Mouse (Mus musculus) T-cell, adult 2 months (primary cell): ENCODE results near the gene Klhdc8a.
"Not testable (repeated sequence)": the region's sequence is repeated elsewhere in the genome, so short reads cannot be mapped to it uniquely, and the experiment has no call there.

Experiments
- DNase-seq: peaks from one replicate; pipeline ENCODE4 v3.0.0; 2022; ENCODE audit warnings: low spot score

Gene Klhdc8a

DNA sequence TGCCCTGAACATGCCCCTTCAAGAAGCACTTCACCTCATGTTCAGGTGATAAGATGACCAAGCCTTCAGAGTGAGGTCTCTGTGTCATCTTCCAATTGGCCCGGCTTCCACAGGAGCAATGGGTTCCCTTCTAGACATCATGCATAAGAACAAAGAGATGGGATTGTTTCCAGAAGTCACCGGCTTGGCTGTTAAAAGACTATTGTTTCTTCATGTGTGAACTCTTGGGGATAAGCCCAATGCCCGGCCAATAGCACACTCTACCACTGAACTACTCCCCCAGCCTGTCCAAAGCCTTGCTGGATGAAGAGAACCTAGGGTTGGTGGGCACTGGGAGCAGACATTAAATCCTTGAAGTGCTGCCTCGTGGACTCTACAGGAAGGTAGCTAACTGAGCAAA, 47.1 kb downstream of the Klhdc8a start:
- no peak for DNase-seq

- DNase-seq = no peak
Measured at GRCm38 (mm10) chr1:132346134-132346851, 47.9 kb downstream of the Klhdc8a start.

- no peak for DNase-seq
Measured at GRCm38 (mm10) chr1:132346951-132347350, 48.5 kb downstream of the Klhdc8a start.

DNA sequence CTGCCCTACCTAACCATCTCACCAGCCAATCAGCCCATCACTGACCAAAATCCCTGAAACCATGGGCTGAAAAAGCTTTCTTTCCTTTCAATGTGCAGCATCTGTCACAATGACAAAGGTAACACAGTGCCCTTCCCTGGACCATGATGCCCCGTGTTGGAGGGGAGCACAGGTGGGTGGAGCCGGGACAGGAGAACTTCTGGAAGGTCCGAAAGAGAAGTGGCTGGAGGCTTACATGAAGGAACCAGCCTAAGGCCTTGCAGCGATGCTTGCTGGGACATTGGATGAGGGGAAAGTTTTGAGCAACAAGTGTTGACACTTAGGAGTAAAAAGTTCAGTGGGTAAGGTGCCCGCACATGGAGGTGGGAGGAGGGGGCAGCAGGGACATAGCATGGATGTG, 50.0 kb downstream of the Klhdc8a start:
- no peak for DNase-seq

GRCm38 (mm10) chr1:132349049-132349448, 50.6 kb downstream of the Klhdc8a start:
- DNase-seq = not testable (repeated sequence)

DNA sequence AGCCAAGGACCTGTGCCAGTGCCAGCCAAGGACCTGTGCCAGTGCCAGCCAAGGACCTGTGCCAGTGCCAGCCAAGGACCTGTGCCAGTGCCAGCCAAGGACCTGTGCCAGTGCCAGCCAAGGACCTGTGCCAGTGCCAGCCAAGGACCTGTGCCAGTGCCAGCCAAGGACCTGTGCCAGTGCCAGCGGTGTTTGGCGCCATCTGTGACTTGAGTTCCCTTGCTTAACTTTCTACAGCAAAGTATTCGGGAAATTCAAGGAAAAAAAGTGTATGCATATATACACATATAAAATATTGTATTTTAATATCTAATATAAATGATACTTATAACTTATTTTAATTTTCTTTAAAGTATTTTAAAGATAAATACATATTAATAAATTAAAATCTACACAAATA, 51.2 kb downstream of the Klhdc8a start:
- DNase-seq = not testable (repeated sequence)

- DNase-seq = no peak
Measured at GRCm38 (mm10) chr1:132351058-132351457, 52.6 kb downstream of the Klhdc8a start.

DNA sequence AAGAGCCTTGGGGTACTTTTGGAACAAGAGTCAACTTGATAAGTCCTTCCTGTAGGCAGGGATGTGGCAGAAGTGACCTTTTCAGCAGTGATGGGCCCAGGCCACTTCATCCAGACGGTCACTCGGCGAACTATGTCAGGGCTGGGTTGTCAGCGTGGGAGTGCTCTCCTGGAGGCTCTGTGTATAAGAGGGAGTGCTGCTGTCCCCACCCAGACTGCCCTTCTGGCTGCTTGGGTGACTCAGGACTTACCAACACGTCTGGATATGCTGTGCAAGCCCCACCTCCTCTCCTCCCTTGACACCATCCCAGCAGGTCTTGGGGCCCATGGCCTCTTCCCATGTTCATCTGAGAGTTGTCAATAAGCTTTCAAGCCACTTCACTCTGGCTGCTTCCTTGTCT, 55.0 kb downstream of the Klhdc8a start:
- DNase-seq = no peak

- DNase-seq = no peak
Measured at GRCm38 (mm10) chr1:132354234-132354633, 55.8 kb downstream of the Klhdc8a start.

DNA sequence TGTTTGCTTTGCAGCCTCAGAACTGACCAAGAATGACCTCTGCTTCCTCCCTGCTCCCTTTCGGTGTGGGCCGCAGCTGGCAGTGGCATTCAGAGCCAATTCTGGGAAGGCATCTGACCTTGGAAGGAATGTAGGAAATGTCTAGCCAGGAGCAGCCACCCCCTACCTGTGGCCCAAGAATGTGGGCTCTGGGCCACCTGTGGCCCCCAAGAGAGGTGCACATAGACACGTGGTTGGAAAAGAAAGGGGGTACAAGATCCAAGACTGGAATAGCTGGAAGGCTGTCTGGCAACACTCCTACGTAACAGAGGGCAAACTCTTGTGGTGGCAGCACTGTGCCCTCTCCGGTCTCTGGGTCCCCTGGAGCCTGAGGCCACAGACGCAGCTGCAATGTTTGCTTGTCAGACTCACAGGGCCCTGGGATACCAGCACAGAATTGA, 56.8 kb downstream of the Klhdc8a start:
- DNase-seq = no peak

DNA sequence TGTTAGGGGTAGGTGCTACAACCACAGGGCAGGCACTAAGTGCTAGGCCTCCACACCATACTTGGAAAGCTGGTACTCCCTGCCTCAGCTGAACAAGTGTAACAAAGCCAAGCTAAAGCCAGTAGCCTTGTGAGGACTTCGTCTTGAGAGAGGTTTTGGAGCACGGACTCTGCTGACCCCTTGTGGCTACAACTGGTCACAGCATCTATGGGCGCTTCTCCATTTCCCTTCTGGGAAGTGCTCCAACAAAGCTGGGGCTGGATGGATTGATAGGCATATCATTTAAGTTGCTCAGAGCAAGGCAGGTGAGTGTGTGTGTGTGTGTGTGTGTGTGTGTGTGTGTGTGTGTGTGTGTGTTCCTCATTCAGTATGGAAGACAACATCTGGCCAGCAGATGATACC, 57.4 kb downstream of the Klhdc8a start:
- DNase-seq = peak; percentile 75

GRCm38 (mm10) chr1:132356841-132357240, 58.4 kb downstream of the Klhdc8a start:
- no peak for DNase-seq
